Mouse (Mus musculus): ENCODE data around the gene Eef2.
"Not testable (repeated sequence)": the region's sequence is repeated elsewhere in the genome, so short reads cannot be mapped to it uniquely, and the experiment has no call there.

Eef2 gene

DNA sequence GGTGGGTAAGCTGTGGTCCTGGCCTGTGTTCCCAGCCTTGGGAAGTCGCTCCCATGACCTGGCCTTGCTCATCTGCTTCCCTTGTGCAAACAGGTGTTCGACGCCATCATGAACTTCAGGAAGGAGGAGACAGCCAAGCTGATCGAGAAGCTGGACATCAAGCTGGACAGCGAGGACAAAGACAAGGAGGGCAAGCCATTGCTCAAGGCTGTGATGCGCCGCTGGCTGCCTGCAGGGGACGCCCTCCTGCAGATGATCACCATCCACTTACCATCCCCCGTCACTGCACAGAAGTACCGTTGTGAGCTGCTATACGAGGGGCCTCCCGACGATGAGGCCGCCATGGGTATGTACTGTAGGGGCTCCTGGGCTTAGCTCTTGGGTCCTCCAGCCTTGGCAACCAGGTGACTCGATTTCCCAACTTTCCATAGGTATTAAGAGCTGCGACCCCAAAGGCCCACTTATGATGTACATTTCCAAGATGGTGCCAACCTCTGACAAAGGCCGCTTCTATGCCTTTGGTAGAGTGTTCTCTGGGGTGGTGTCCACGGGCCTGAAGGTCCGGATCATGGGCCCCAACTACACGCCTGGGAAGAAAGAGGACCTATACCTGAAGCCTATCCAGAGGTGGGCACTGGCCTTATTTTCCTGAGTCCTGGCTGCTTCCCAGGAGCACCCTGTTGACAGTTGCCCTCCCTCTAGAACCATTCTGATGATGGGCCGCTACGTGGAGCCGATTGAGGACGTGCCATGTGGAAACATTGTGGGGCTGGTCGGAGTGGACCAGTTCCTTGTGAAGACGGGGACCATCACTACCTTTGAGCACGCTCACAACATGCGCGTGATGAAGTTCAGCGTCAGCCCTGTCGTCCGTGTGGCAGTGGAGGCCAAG lies 3.3 kb downstream of the Eef2 start:
- in situ Hi-C loops (cut with MboI, MseI): no loop called here

- in situ Hi-C loops (cut with MboI, MseI): no loop called here
Observed at GRCm38 (mm10) chr10:81180946-81181345, 4.5 kb downstream of the Eef2 start.

DNA sequence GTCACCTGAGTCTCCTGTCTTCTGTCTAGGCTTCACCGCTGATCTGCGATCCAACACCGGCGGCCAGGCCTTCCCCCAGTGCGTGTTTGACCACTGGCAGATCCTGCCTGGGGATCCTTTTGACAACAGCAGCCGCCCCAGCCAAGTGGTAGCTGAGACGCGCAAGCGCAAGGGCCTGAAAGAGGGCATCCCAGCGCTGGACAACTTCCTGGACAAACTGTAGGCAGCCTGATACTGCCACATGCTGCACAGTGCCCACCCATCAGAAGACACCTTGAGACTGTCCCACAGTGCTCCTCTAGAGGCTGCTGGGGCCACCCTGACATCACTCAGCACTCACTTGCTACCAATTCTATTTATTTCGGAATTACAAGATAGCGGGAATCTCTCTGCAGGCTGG lies 5.4 kb downstream of the Eef2 start:
- in situ Hi-C loops (cut with MboI, MseI): not testable (repeated sequence)

DNA sequence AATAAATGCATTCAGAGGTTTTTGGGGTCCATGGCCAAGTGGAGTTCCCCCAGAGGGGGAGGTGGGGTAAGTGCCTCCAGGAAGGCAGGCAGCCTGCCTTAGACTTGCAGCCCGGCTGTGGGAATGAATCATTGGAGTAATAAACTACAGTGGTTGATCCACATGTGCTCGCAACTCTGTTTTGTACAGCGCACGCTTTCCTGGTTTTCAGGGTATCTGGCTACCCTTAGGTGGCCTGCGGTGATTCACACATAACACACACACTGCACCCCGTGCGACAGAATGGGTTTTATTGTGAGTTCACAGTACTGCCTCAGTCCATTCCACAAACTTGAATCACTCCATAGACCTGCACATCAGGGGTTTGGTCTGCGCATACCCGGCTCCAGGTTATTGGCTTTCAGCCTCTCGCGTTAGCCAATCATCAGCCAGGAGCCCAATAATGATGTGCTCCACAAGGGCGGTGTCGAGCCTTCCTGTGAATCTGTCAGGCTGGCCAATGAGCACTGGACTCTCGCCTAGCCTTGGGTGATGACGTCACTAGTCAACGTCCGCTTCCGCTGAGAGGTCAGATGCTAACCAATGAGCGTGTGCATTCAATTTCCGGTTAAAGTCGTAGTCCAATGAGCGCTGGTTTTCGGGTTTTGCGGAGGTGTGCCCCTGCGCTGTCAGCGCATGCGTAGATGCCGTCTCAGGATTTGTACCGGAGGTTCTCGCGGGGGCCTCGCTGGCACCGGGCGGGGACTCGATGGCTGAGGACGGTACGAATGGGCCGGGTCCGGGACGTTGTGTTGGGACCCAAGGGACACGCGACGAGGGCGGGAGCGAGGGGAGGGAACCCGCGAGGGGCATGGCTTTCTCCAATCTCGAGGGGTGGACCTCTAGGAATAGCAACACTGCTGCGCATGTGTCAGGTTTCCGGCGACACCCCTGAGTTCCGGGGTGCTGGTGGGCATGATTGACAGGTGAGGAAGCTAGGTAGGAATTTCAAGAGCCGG lies 6.2 kb downstream of the Eef2 start, which contains the start of gene Dapk3:
Dapk3 (plus strand) TSS at position 670 of the 998 bp plus-strand sequence.
- in situ Hi-C loops (cut with MboI, MseI): no loop called here

GRCm38 (mm10) chr10:81183805-81184204 lies 7.4 kb downstream of the Eef2 start, which contains the start of gene 4930442H23Rik:
TSS of gene 4930442H23Rik (minus strand) at chr10:81183849.
- in situ Hi-C loops (cut with MboI, MseI): no loop called here

DNA sequence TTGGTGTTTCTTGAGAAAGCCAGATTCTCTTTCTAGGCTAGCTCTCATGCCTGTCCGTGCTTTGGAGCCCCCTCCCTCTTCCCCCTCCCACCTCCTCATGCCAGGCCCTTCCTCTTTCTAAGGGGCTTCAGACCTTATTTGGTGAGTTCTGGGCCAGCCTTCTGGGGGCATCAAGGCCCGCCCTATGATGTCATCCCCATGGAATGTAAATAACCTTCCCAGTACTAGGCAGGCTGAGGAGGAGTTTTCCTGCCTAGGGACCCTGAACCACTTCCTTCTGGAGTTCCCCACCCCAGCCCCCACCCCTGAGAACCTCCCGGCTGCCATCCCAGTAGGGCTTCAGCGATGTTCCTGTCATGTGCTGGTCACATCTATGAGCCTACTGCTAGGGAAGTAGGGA lies 8.3 kb downstream of the Eef2 start:
- in situ Hi-C loops (cut with MboI, MseI): no loop called here

DNA sequence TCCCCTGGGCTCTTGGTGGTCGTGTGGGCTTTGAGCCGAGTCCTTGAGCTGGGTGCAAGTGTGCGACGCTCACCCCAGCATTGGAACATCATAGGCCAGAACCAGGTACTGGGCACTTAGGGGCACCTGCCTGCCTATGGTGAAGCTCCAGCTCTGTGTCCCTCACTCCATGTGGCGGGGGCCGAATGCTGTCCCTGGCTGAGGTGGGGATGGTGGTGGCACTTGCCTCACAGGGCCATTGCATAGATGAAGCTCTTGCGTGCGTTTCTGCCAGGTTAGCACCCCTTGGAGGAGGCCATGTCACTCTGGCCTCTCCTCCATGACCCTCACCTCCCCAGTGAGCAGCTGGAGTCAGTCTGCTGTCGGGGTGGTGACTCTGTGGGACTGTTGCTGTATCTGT lies 10.7 kb downstream of the Eef2 start:
- in situ Hi-C loops (cut with MboI, MseI): no loop called here

DNA sequence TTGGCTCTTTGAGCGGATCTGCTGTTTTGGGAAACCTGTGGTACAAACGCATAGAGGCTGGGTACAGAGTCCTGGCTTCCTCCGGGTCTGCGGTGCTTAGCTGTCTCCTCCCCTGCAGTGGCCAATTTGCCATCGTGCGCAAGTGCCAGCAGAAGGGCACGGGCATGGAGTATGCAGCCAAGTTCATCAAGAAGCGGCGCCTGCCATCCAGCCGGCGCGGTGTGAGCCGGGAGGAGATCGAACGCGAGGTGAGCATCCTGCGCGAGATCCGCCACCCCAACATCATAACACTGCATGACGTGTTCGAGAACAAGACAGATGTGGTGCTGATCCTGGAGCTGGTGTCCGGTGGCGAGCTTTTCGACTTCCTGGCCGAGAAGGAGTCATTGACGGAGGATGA lies 13.4 kb downstream of the Eef2 start:
- in situ Hi-C loops (cut with MboI, MseI): no loop called here

GRCm38 (mm10) chr10:81190236-81190911 lies 13.9 kb downstream of the Eef2 start:
- in situ Hi-C loops (cut with MboI, MseI): no loop called here

- in situ Hi-C loops (cut with MboI, MseI): no loop called here
Observed at GRCm38 (mm10) chr10:81190912-81191321, 14.5 kb downstream of the Eef2 start.

DNA sequence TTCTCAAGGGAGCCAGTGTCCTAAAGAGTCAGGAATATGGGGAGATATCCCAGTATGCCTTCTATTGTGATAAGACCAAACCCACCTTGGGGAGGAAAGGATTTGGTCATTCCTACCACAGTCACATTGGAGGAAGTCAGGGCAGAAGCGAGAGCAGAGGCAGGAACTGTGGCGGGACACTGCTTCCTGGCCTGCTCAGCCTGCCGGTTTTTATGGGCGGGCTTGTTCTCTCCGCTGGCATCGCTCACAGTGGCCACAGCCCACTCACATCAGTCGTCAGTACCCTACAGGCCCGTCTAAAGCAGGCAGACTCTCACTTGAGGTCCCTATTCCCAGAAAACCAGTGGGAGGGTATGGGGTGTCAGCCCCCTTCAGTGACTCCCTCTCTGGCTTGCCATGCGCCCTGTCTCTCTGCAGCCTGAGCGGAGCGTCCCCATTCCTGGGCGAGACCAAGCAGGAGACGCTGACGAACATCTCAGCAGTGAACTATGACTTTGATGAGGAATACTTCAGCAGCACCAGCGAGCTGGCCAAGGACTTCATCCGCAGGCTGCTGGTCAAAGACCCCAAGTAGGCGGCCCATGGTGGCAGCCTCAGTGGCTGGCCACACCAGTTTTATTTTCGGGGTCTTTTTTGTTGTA lies 15.0 kb downstream of the Eef2 start:
- in situ Hi-C loops (cut with MboI, MseI): no loop called here

- in situ Hi-C loops (cut with MboI, MseI): no loop called here
Observed at GRCm38 (mm10) chr10:81192270-81192967, 16.0 kb downstream of the Eef2 start.

DNA sequence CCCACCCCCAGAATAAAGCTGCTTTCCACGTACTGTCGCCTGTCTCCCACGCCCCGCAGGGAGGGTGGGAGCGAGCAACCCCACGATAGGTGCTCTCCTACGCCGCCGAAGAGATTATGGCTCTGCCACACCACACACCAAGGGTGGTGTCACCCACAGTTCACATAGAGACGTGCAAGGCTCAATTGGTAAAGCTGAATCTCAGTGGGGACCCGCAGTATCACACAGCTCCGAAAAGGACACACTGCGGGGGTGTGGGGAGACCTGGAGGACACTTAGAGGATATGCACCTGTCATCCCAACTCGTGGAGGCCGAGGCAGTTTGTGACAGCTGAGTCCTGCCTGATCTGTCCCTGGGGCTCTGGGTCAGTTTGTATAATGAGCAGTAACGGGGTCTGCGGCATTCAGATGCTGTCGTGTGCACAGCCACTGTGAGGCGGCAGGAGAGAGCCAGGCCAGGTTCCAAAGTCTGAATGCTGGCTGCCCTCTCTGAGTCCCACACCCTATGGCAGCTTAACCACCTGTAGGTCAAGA lies 16.6 kb downstream of the Eef2 start:
- in situ Hi-C loops (cut with MboI, MseI): no loop called here

- in situ Hi-C loops (cut with MboI, MseI): no loop called here
Observed at GRCm38 (mm10) chr10:81193991-81194774, 17.8 kb downstream of the Eef2 start.

- in situ Hi-C loops (cut with MboI, MseI): no loop called here
Observed at GRCm38 (mm10) chr10:81195300-81195699, 18.9 kb downstream of the Eef2 start.

DNA sequence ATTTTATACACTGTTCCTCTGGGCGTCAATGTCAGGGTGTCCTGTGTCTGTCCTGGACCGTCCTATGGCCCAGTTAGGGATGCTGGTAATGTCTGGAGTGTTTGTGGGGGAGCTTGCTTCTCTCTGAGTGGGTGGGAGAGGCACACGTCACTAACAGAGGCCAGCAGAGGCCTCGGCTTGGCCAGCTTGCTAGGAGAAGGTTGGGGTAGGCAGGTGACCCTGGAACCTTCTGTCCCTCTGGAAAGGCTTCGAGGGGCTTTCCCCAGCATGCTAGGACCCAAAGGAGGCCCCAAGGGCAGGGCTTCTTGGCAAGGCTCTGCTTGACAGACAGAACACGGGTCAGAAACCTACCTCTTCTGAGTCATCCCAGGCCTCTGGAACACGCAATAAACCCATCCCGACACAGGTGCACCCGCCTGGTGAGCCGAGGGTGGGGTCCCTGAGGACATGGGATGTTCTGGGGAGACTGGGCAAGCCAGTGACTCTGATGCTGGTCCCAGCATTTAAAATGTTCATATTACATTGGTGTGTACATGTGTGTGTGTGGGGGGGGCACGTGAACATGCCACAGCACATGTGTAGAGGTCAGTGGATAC lies 20.1 kb downstream of the Eef2 start:
- in situ Hi-C loops (cut with MboI, MseI): no loop called here

- in situ Hi-C loops (cut with MboI, MseI): no loop called here
Observed at GRCm38 (mm10) chr10:81197305-81197704, 20.9 kb downstream of the Eef2 start.

DNA sequence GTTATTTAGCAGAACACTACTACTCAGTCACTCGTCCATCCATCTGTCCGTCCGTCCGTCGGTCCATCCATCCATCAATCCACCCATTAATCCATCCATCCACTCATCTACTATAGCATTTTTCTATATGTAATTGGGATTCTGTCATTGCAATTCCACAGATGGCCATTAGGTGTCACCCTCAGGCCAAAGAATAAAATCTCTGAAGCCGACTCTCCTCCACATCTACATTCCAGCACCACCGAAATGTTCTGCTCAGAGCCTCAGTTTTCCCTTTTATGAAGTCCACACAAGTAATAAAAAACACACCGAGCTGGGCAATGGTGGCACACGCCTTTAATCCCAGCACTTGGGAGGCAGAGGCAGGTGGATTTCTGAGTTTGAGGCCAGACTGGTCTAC lies 21.8 kb downstream of the Eef2 start:
- in situ Hi-C loops (cut with MboI, MseI): no loop called here

- in situ Hi-C loops (cut with MboI, MseI): no loop called here
Observed at GRCm38 (mm10) chr10:81198990-81199389, 22.6 kb downstream of the Eef2 start.
